Mouse (Mus musculus): ENCODE measurements around the gene Ptn. TPM values are rescaled to one million over a fixed set of nuclear protein-coding genes. Genes with fewer than 3 reads are reported as not detected.

Ptn gene
- total and polyA plus RNA-seq, 2 experiments: not detected

GRCm38 (mm10) chr6:36797066-36797655 is 12.9 kb downstream of the Ptn start:
- Histone ChIP-seq H3K27ac (replicated peaks; ENCODE audit: insufficient read depth, low read depth, low read length) (no peak overlapping the region), H3K4me3 (ENCODE audit: insufficient read depth, low read depth, low read length) (no peak overlapping the region), H3K79me2 (ENCODE audit: control insufficient read depth, insufficient read depth, low read length) (no peaks in the 10 kb centered on the region), H3K4me1 (ENCODE audit: control insufficient read depth, insufficient read depth, low read length) (no peaks in the 10 kb centered on the region), H3K36me3 (ENCODE audit: control insufficient read depth, insufficient read depth, low read length) (no peaks in the 10 kb centered on the region), H3K27me3 (ENCODE audit: control insufficient read depth, insufficient read depth, low read length) (no peaks in the 10 kb centered on the region), H3K9ac (ENCODE audit: low read depth, low read length) (no peak overlapping the region)
- TF ChIP-seq POLR2A (IDR thresholded peaks at IDR 0.05; ENCODE audit: extremely low read depth, insufficient read depth, low read length): no peak
- no peak for TF ChIP-seq CTCF (IDR thresholded peaks at IDR 0.05; ENCODE audit: low read depth, low read length)
- DNase-seq (ENCODE audit: extremely low read depth, low read depth, low spot score): no peak
- WGBS: 72% methylated on average over 3 of the region's 3 CpGs

- Histone ChIP-seq H3K9ac (ENCODE audit: low read depth, low read length) (no peak overlapping the region), H3K79me2 (ENCODE audit: control insufficient read depth, insufficient read depth, low read length) (no peaks in the 10 kb centered on the region), H3K4me1 (ENCODE audit: control insufficient read depth, insufficient read depth, low read length) (no peaks in the 10 kb centered on the region), H3K36me3 (ENCODE audit: control insufficient read depth, insufficient read depth, low read length) (no peaks in the 10 kb centered on the region), H3K4me3 (ENCODE audit: insufficient read depth, low read depth, low read length) (no peak overlapping the region), H3K27me3 (ENCODE audit: control insufficient read depth, insufficient read depth, low read length) (no peaks in the 10 kb centered on the region), H3K27ac (replicated peaks; ENCODE audit: insufficient read depth, low read depth, low read length) (no peak overlapping the region)
- DNase-seq (ENCODE audit: extremely low read depth, low read depth, low spot score): no peak
- TF ChIP-seq POLR2A (IDR thresholded peaks at IDR 0.05; ENCODE audit: extremely low read depth, insufficient read depth, low read length) (no peak), CTCF (IDR thresholded peaks at IDR 0.05; ENCODE audit: low read depth, low read length) (no peak)
- 77% methylated on average over 4 of the region's 4 CpGs for WGBS
These were observed 15.5 kb downstream of the Ptn start for GRCm38 (mm10) chr6:36794535-36794934.

GRCm38 (mm10) chr6:36793775-36794174 is 16.2 kb downstream of the Ptn start:
- 63% methylated on average over 5 of the region's 5 CpGs for WGBS
- Histone ChIP-seq H3K4me1 (ENCODE audit: control insufficient read depth, insufficient read depth, low read length) (peaks cover 1% of the 10 kb centered on the region; the same call in 1 of the 2 replicates), H3K27ac (replicated peaks; ENCODE audit: insufficient read depth, low read depth, low read length) (no peak overlapping the region), H3K36me3 (ENCODE audit: control insufficient read depth, insufficient read depth, low read length) (no peaks in the 10 kb centered on the region), H3K4me3 (ENCODE audit: insufficient read depth, low read depth, low read length) (no peak overlapping the region), H3K27me3 (ENCODE audit: control insufficient read depth, insufficient read depth, low read length) (no peaks in the 10 kb centered on the region), H3K79me2 (ENCODE audit: control insufficient read depth, insufficient read depth, low read length) (no peaks in the 10 kb centered on the region), H3K9ac (ENCODE audit: low read depth, low read length) (no peak overlapping the region)
- TF ChIP-seq POLR2A (IDR thresholded peaks at IDR 0.05; ENCODE audit: extremely low read depth, insufficient read depth, low read length) (no peak), CTCF (IDR thresholded peaks at IDR 0.05; ENCODE audit: low read depth, low read length) (no peak)
- no peak for DNase-seq (ENCODE audit: extremely low read depth, low read depth, low spot score)

- TF ChIP-seq POLR2A (IDR thresholded peaks at IDR 0.05; ENCODE audit: extremely low read depth, insufficient read depth, low read length): no peak
- TF ChIP-seq CTCF (IDR thresholded peaks at IDR 0.05; ENCODE audit: low read depth, low read length): no peak
- 57% methylated on average over 4 of the region's 4 CpGs for WGBS
- H3K4me3 ChIP-seq (ENCODE audit: insufficient read depth, low read depth, low read length): no peak overlapping the region
- H3K27me3 ChIP-seq (ENCODE audit: control insufficient read depth, insufficient read depth, low read length): no peaks in the 10 kb centered on the region
- no peak overlapping the region for H3K27ac ChIP-seq (replicated peaks; ENCODE audit: insufficient read depth, low read depth, low read length)
- no peaks in the 10 kb centered on the region for H3K36me3 ChIP-seq (ENCODE audit: control insufficient read depth, insufficient read depth, low read length)
- no peaks in the 10 kb centered on the region for H3K79me2 ChIP-seq (ENCODE audit: control insufficient read depth, insufficient read depth, low read length)
- H3K4me1 ChIP-seq (ENCODE audit: control insufficient read depth, insufficient read depth, low read length): peaks cover 2% of the 10 kb centered on the region; the same call in 1 of the 2 replicates
- DNase-seq (ENCODE audit: extremely low read depth, low read depth, low spot score): no peak
- no peak overlapping the region for H3K9ac ChIP-seq (ENCODE audit: low read depth, low read length)
These were observed 20.8 kb downstream of the Ptn start for GRCm38 (mm10) chr6:36789261-36789660.

GRCm38 (mm10) chr6:36788576-36789191 is 21.3 kb downstream of the Ptn start:
- WGBS: 63% methylated on average over 12 of the region's 12 CpGs
- H3K9ac ChIP-seq (ENCODE audit: low read depth, low read length): no peak overlapping the region
- no peak for DNase-seq (ENCODE audit: extremely low read depth, low read depth, low spot score)
- H3K36me3 ChIP-seq (ENCODE audit: control insufficient read depth, insufficient read depth, low read length): no peaks in the 10 kb centered on the region
- H3K27ac ChIP-seq (replicated peaks; ENCODE audit: insufficient read depth, low read depth, low read length): no peak overlapping the region
- H3K27me3 ChIP-seq (ENCODE audit: control insufficient read depth, insufficient read depth, low read length): no peaks in the 10 kb centered on the region
- TF ChIP-seq POLR2A (IDR thresholded peaks at IDR 0.05; ENCODE audit: extremely low read depth, insufficient read depth, low read length) (no peak), CTCF (IDR thresholded peaks at IDR 0.05; ENCODE audit: low read depth, low read length) (no peak)
- peaks cover 2% of the 10 kb centered on the region; the same call in 1 of the 2 replicates for H3K4me1 ChIP-seq (ENCODE audit: control insufficient read depth, insufficient read depth, low read length)
- H3K4me3 ChIP-seq (ENCODE audit: insufficient read depth, low read depth, low read length): no peak overlapping the region
- H3K79me2 ChIP-seq (ENCODE audit: control insufficient read depth, insufficient read depth, low read length): no peaks in the 10 kb centered on the region

GRCm38 (mm10) chr6:36784682-36785208 is 25.3 kb downstream of the Ptn start:
- Histone ChIP-seq H3K4me3 (ENCODE audit: insufficient read depth, low read depth, low read length) (no peak overlapping the region), H3K36me3 (ENCODE audit: control insufficient read depth, insufficient read depth, low read length) (no peaks in the 10 kb centered on the region), H3K27ac (replicated peaks; ENCODE audit: insufficient read depth, low read depth, low read length) (no peak overlapping the region), H3K9ac (ENCODE audit: low read depth, low read length) (no peak overlapping the region), H3K79me2 (ENCODE audit: control insufficient read depth, insufficient read depth, low read length) (no peaks in the 10 kb centered on the region), H3K27me3 (ENCODE audit: control insufficient read depth, insufficient read depth, low read length) (no peaks in the 10 kb centered on the region), H3K4me1 (ENCODE audit: control insufficient read depth, insufficient read depth, low read length) (peaks cover 2% of the 10 kb centered on the region; the same call in 1 of the 2 replicates)
- WGBS: 71% methylated on average over 3 of the region's 3 CpGs
- no peak for DNase-seq (ENCODE audit: extremely low read depth, low read depth, low spot score)
- TF ChIP-seq CTCF (IDR thresholded peaks at IDR 0.05; ENCODE audit: low read depth, low read length): no peak
- TF ChIP-seq POLR2A (IDR thresholded peaks at IDR 0.05; ENCODE audit: extremely low read depth, insufficient read depth, low read length): no peak
